Mouse (Mus musculus) testis, adult 2 months (tissue): ENCODE measurements around the gene Cage1. TPM values are rescaled to one million over a fixed set of nuclear protein-coding genes. Genes with fewer than 3 reads are reported as not detected.

Source experiments
- H3K27ac ChIP-seq: fragments of 200-500 bp; 2 replicates; pipeline ENCODE4 v1.5.1; 2012; ENCODE audit warnings: low read depth, low read length; ENCODE audit not compliant: control insufficient read depth, insufficient read depth
- H3K27me3 ChIP-seq: fragments of 200-500 bp; 2 replicates; pipeline ENCODE4 v1.6.1; 2012; ENCODE audit warnings: mild to moderate bottlenecking, low read length, moderate library complexity; ENCODE audit not compliant: control insufficient read depth, insufficient read depth
- H3K36me3 ChIP-seq: fragments of 200-500 bp; 2 replicates; pipeline ENCODE4 v1.6.1; 2012; ENCODE audit warnings: mild to moderate bottlenecking, low read length; ENCODE audit not compliant: control insufficient read depth, insufficient read depth
- H3K4me1 ChIP-seq: fragments of 200-500 bp; 2 replicates; pipeline ENCODE4 v1.6.1; 2012; ENCODE audit warnings: low read length; ENCODE audit not compliant: control insufficient read depth, insufficient read depth
- H3K4me3 ChIP-seq: fragments of 200-500 bp; 2 replicates; pipeline ENCODE4 v1.5.1; 2012; ENCODE audit warnings: low read depth, mild to moderate bottlenecking, low read length, moderate library complexity, mixed read lengths; ENCODE audit not compliant: control insufficient read depth
- CTCF ChIP-seq: fragments of 200-500 bp; IDR thresholded peaks from 2 replicates; pipeline ENCODE4 v1.5.1; 2012; ENCODE audit warnings: low read depth, mild to moderate bottlenecking, inconsistent platforms, low read length, moderate library complexity; ENCODE audit not compliant: control insufficient read depth, insufficient read depth, insufficient replicate concordance
- POLR2A ChIP-seq: fragments of 200-500 bp; IDR thresholded peaks from 2 replicates; pipeline ENCODE4 v1.6.1; 2012; ENCODE audit warnings: low read depth, mild to moderate bottlenecking, inconsistent platforms, low read length, moderate library complexity; ENCODE audit not compliant: control insufficient read depth
- polyA plus RNA-seq: library from polyadenylated mRNA; depleted of rRNA; stranded (reverse); fragments of >200 nt; gene quantifications from 2 replicates; pipeline ENCODE4 v1.2.3, GENCODE M21; 2012

The Cage1 gene
- polyA plus RNA-seq, 1 experiment = 52.9 TPM

GRCm38 (mm10) chr13:38009721-38010408 lies 27.0 kb downstream of the Cage1 start:
- no peaks in the 10 kb centered on the region; the same call in 1 of the 2 replicates for H3K4me1 ChIP-seq
- TF ChIP-seq CTCF = no peak
- TF ChIP-seq POLR2A = no peak
- no peaks in the 10 kb centered on the region for H3K27me3 ChIP-seq
- H3K27ac ChIP-seq = no peak overlapping the region
- no peaks in the 10 kb centered on the region for H3K36me3 ChIP-seq
- no peak overlapping the region; the same call in 1 of the 2 replicates for H3K4me3 ChIP-seq

GRCm38 (mm10) chr13:38007972-38008371 lies 28.9 kb downstream of the Cage1 start:
- no peaks in the 10 kb centered on the region for H3K36me3 ChIP-seq
- no peak overlapping the region for H3K27ac ChIP-seq
- H3K4me1 ChIP-seq = no peaks in the 10 kb centered on the region; the same call in 1 of the 2 replicates
- TF ChIP-seq CTCF (no peak), POLR2A (no peak)
- no peaks in the 10 kb centered on the region for H3K27me3 ChIP-seq
- H3K4me3 ChIP-seq = no peak overlapping the region

- Histone ChIP-seq H3K4me3 (no peak overlapping the region), H3K36me3 (no peaks in the 10 kb centered on the region), H3K27ac (no peak overlapping the region), H3K27me3 (no peaks in the 10 kb centered on the region), H3K4me1 (no peaks in the 10 kb centered on the region)
- no peak for TF ChIP-seq POLR2A
- TF ChIP-seq CTCF = no peak
These were observed 34.4 kb downstream of the Cage1 start for GRCm38 (mm10) chr13:38002461-38002860.

GRCm38 (mm10) chr13:37999713-38000112 lies 37.2 kb downstream of the Cage1 start:
- no peak for TF ChIP-seq POLR2A
- no peak for TF ChIP-seq CTCF
- Histone ChIP-seq H3K36me3 (no peaks in the 10 kb centered on the region), H3K27ac (no peak overlapping the region), H3K27me3 (no peaks in the 10 kb centered on the region), H3K4me1 (no peaks in the 10 kb centered on the region; the same call in 1 of the 2 replicates), H3K4me3 (no peak overlapping the region)

GRCm38 (mm10) chr13:37994405-37994749 lies 42.5 kb downstream of the Cage1 start:
- Histone ChIP-seq H3K4me3 (peak overlapping the region; percentile 88), H3K27ac (no peak overlapping the region; the same call in 1 of the 2 replicates), H3K27me3 (no peaks in the 10 kb centered on the region), H3K4me1 (peaks cover 4% of the 10 kb centered on the region; the same call in 1 of the 2 replicates), H3K36me3 (peaks cover 2% of the 10 kb centered on the region)
- TF ChIP-seq POLR2A (no peak), CTCF (no peak)

GRCm38 (mm10) chr13:37993704-37994404 lies 43.0 kb downstream of the Cage1 start, which contains the start of gene Ssr1:
Ssr1 (minus strand) TSS chr13:37994217.
- TF ChIP-seq CTCF = no peak
- TF ChIP-seq POLR2A = peak; percentile 89
- Histone ChIP-seq H3K27me3 (no peaks in the 10 kb centered on the region), H3K4me3 (peak within 1 kb of the TSS; percentile 88), H3K36me3 (peaks cover 2% of the 10 kb centered on the region), H3K4me1 (peaks cover 4% of the 10 kb centered on the region; the same call in 1 of the 2 replicates), H3K27ac (peak within 1 kb of the TSS; percentile 92)

GRCm38 (mm10) chr13:37993376-37993703 lies 43.5 kb downstream of the Cage1 start:
- Histone ChIP-seq H3K4me1 (peaks cover 4% of the 10 kb centered on the region; the same call in 1 of the 2 replicates), H3K27me3 (no peaks in the 10 kb centered on the region), H3K36me3 (peaks cover 2% of the 10 kb centered on the region), H3K4me3 (peak overlapping the region; percentile 88), H3K27ac (peak overlapping the region; percentile 92)
- TF ChIP-seq POLR2A (no peak), CTCF (no peak)
